Mouse (Mus musculus) midbrain, embryonic 16.5 days (tissue): ENCODE measurements at regions not wholly inside any gene's neighbourhood (a gene's known extent, or its start where the extent isn't known, plus 50 kb on each side); places are given as distances from the start of the nearest gene placed in this dataset.

Experiments used
- ATAC-seq: fragments of 200-750 bp; cut with Nextera tagmentation; 2 replicates; pipeline ENCODE4 v1.8.0; 2017; ENCODE audit warnings: moderate TSS enrichment
- H3K27ac ChIP-seq: fragments of 300-500 bp; sonication (generic); 2 replicates; pipeline ENCODE4 v1.5.1; 2014; ENCODE audit warnings: mild to moderate bottlenecking, low read length, mixed read lengths
- H3K27me3 ChIP-seq: fragments of 300-500 bp; sonication (generic); 2 replicates; pipeline ENCODE4 v1.6.1; 2014; ENCODE audit warnings: low read depth, low read length, mixed read lengths; ENCODE audit not compliant: control insufficient read depth, insufficient read depth
- H3K36me3 ChIP-seq: fragments of 300-500 bp; sonication (generic); 2 replicates; pipeline ENCODE4 v1.6.1; 2014; ENCODE audit warnings: mild to moderate bottlenecking, low read length, moderate library complexity, mixed read lengths; ENCODE audit not compliant: control insufficient read depth, insufficient read depth
- H3K4me1 ChIP-seq: fragments of 300-500 bp; sonication (generic); 2 replicates; pipeline ENCODE4 v1.6.1; 2014; ENCODE audit warnings: mild to moderate bottlenecking, low read length, mixed read lengths; ENCODE audit not compliant: control insufficient read depth, insufficient read depth
- H3K4me2 ChIP-seq: fragments of 300-500 bp; sonication (generic); 2 replicates; pipeline ENCODE4 v1.6.1; 2014; ENCODE audit warnings: mild to moderate bottlenecking, low read length, mixed read lengths
- H3K4me3 ChIP-seq: fragments of 300-500 bp; sonication (generic); 2 replicates; pipeline ENCODE4 v1.5.1; 2014; ENCODE audit warnings: low read depth, mild to moderate bottlenecking, low read length, moderate library complexity, mixed read lengths
- H3K9ac ChIP-seq: fragments of 300-500 bp; sonication (generic); 2 replicates; pipeline ENCODE4 v1.6.1; 2014; ENCODE audit warnings: low read depth, low read length, mixed read lengths
- H3K9me3 ChIP-seq: fragments of 300-500 bp; sonication (generic); replicated peaks from 2 replicates; pipeline ENCODE4 v1.6.1; 2014; ENCODE audit warnings: mild to moderate bottlenecking, low read length, mixed read lengths; ENCODE audit not compliant: control insufficient read depth, poor library complexity, severe bottlenecking
- WGBS: fragments of 180-500 bp; shearing (Covaris S2); extraction: QIAGEN DNeasy Blood & Tissue Kit; methylation state at CpG from one replicate; pipeline ENCODE4 v1.1.7; 2014; 5-methylcytosine and 5-hydroxymethylcytosine counted together

DNA sequence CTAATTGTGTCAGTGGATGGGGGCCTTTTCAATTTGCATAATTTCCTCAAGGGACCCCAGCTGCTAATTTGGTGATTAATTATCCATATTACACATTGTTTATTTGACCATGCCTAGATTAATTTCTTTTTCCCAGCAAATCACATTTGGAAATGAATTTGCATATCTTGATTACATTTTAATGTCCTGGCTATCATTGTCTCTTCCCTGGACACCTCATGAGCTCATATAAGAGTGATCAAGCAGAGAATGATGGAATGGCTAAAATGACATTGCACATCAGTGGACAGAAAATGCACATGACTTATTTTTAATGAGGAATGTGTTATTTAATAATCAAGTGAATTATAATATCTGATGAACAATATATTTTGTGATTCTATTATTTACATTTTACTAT is 392.1 kb downstream of the Btg1 start:
- ATAC-seq = no peak
- Histone ChIP-seq H3K4me3 (no peak overlapping the region), H3K4me2 (no peak overlapping the region)

DNA sequence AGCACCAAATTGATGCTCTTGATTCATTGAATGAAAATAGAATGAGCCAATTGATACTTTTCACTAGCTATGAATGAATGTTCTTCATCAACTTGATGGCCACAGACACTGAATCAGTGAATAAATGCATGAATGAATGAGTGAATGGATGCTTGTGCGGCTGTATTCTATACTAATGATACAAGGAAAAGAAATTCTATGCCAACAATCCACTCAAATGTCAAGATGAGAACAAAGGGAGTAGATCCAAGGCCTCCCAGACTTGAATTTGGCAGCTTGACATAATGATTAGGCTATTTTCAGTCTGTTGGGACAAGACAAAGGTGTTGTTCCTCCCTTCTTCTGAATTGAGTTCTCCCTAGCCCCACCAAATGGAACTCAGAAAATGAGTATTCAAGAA is 393.1 kb downstream of the Btg1 start:
- ATAC-seq = no peak
- Histone ChIP-seq H3K27ac (no peak overlapping the region), H3K4me2 (no peak overlapping the region), H3K27me3 (no peaks in the 10 kb centered on the region), H3K4me1 (no peaks in the 10 kb centered on the region), H3K9me3 (no peaks in the 10 kb centered on the region), H3K4me3 (no peak overlapping the region), H3K9ac (no peak overlapping the region), H3K36me3 (no peaks in the 10 kb centered on the region)
- 45% methylated on average over 1 of the region's 1 CpGs for WGBS

More for the DNA sequence above, 392.1 kb downstream of the Btg1 start:
- no peaks in the 10 kb centered on the region for H3K9me3 ChIP-seq
- no peak overlapping the region for H3K9ac ChIP-seq
- no peaks in the 10 kb centered on the region for H3K36me3 ChIP-seq
- H3K4me1 ChIP-seq = no peaks in the 10 kb centered on the region
- H3K27me3 ChIP-seq = no peaks in the 10 kb centered on the region
- no peak overlapping the region for H3K27ac ChIP-seq

DNA sequence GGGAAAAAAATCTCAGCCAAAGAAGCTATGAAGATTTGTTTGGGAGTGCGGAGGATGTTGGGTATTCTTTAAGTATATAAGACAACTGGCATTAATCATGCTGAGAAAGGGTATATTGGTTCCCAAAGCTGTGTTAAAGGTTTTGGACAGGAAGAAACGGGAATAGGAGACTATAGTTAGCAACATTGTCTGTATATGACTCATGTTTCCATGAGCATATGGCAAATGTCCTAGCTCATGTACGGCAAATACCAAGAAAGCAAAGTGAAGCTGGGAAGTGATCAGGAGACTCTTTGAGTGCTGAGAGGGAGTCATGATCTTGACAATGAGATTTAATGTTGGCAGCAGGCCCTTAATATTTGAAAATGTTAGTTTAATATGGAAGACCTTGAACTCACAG is 401.8 kb downstream of the Btg1 start:
- Histone ChIP-seq H3K4me2 (no peak overlapping the region), H3K27me3 (no peaks in the 10 kb centered on the region), H3K4me1 (no peaks in the 10 kb centered on the region), H3K4me3 (no peak overlapping the region), H3K9ac (no peak overlapping the region), H3K27ac (no peak overlapping the region), H3K36me3 (no peaks in the 10 kb centered on the region), H3K9me3 (no peaks in the 10 kb centered on the region)
- 85% methylated on average over 3 of the region's 3 CpGs for WGBS
- ATAC-seq = no peak

DNA sequence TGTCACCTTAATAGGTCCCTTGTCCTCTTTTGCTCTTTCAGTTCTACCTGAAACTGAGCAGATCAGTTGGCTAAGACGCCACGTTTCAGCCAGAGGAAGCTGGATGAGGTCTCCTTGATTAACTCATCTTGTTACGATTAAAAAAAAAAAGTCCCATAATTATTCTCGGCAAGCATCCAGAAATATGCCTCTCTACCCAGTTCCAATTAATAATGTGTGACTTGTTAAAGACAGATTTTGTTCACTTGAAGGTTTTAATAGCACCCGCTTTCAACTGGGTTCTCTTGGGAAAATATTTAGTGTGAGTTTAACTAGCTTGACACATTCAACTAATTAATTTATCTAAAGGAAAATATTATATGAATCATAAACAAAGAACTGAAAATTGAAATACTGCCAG is 412.0 kb downstream of the Btg1 start:
- H3K4me1 ChIP-seq = no peaks in the 10 kb centered on the region
- H3K9me3 ChIP-seq = no peaks in the 10 kb centered on the region
- H3K27me3 ChIP-seq = no peaks in the 10 kb centered on the region
- 86% methylated on average over 5 of the region's 5 CpGs for WGBS
- no peak overlapping the region for H3K4me3 ChIP-seq
- no peak overlapping the region for H3K27ac ChIP-seq
- no peak overlapping the region for H3K4me2 ChIP-seq
- no peak for ATAC-seq
- H3K9ac ChIP-seq = no peak overlapping the region
- no peaks in the 10 kb centered on the region for H3K36me3 ChIP-seq

DNA sequence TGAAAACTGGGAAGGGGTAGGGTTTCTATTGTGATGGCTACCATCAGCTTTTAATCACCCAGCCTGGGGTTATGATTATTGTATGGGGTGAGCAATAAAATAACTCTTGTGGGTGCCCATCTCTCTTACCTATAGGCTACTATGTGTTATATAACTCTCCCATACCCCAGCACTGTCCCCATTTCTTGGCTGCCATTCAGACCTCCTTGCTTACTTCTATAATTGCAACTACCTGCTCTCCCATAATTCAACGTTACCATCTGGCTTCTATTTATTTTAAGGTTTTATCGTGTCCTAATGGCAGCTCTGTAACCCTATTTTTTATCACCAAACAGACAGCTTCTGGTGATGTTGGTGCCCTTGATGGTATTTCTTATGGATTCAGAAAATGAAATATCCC is 414.2 kb downstream of the Btg1 start:
- over 99% methylated on average over 2 of the region's 2 CpGs for WGBS
- Histone ChIP-seq H3K36me3 (no peaks in the 10 kb centered on the region), H3K4me1 (0 out of 2 replicates have a peak, but pooled peaks cover 3% of the 10 kb centered on the region), H3K27me3 (no peaks in the 10 kb centered on the region), H3K27ac (no peak overlapping the region), H3K9ac (no peak overlapping the region), H3K4me3 (no peak overlapping the region), H3K9me3 (no peaks in the 10 kb centered on the region), H3K4me2 (no peak overlapping the region)
- no peak for ATAC-seq

DNA sequence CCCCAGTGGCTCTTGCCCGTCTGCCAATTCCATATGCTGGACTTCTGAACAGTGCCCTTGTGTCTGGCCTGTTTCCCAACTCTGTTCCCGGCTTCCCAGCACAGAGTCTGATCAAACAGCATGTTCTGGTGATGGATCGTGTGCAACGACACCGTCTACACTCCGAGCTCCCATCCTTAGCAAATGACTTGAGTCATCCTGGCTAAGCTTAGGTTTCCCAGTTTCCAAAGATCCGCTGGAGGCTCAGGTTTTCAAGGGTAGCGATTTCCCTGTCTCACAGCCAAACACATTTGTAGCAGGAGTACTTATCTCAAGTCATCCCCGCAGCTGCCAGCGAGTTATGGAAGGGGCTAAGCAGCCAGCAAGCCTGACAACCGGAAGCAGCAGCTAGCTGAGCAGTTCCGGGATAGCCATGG is 418.6 kb downstream of the Btg1 start:
- peak; percentile 17; the same call in 1 of the 2 replicates for ATAC-seq
- Histone ChIP-seq H3K4me1 (0 out of 2 replicates have a peak, but pooled peaks cover 3% of the 10 kb centered on the region), H3K36me3 (no peaks in the 10 kb centered on the region), H3K9me3 (no peaks in the 10 kb centered on the region), H3K4me3 (no peak overlapping the region), H3K27me3 (no peaks in the 10 kb centered on the region), H3K9ac (no peak overlapping the region), H3K27ac (no peak overlapping the region), H3K4me2 (no peak overlapping the region)
- 76% methylated on average over 12 of the region's 12 CpGs for WGBS

DNA sequence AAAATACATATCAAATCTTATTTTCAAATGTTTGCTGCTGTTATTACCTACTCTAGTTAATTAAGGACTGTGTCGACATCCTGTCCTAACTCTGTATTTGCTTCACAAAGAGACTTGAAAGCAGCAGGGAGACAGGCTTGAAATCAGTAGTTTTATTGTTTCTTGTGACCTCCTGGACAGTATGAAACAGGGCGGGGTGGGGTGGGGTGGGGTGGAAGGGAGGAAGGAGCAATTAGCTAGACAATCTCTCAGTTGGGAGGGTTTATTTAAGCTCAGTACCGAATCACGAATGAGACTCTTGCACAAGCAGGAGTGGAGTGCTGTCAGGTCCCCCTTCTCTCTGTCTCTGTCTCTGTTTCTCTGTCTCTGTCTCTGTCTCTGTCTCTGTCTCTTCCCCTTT is 421.2 kb downstream of the Btg1 start:
- Histone ChIP-seq H3K9ac (no peak overlapping the region), H3K4me3 (no peak overlapping the region), H3K27ac (no peak overlapping the region), H3K4me2 (no peak overlapping the region), H3K9me3 (no peaks in the 10 kb centered on the region), H3K36me3 (no peaks in the 10 kb centered on the region), H3K27me3 (no peaks in the 10 kb centered on the region), H3K4me1 (0 out of 2 replicates have a peak, but pooled peaks cover 3% of the 10 kb centered on the region)
- ATAC-seq = no peak
- WGBS = 47% methylated on average over 4 of the region's 4 CpGs

DNA sequence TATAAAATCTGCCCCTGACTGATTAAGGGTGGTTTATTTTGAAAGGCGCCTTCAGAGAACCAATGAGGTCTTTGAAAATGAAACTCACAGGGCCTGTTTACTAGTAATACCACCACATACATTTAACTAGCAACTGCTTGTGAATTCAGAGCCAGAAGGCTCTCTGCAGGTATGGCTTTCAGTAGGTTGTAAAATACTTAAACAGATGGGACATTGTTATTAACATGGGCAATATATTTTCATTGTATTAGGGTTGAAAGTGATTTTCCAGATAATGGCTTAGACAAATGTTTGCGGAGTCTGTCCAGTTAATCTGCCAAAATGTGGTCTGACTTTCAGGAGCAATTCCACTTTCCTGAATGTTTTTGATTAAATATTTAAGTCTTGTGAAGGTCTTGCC is 430.8 kb downstream of the Btg1 start:
- WGBS = 92% methylated on average over 2 of the region's 2 CpGs
- H3K9me3 ChIP-seq = no peaks in the 10 kb centered on the region

DNA sequence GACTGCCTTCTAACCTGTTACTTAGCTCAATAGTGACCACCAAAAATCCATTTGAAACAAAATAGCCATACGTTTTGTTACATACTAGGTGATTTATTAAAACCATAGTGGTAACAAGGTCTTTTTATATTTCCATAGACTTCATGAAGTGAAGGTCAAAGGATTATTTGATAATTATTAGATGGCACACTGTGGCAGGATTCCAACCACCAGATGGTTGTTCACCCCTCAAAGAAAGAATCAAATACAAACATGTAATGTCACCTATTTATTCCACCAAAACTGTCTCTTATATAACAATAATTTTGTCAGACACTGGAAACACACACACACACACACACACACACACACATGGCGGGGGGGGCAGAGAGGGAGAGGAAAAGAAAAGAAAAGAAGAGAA is 431.2 kb downstream of the Btg1 start:
- H3K4me2 ChIP-seq = no peak overlapping the region
- WGBS = 66% methylated on average over 2 of the region's 2 CpGs
- H3K4me1 ChIP-seq = no peaks in the 10 kb centered on the region
- no peaks in the 10 kb centered on the region for H3K36me3 ChIP-seq
- no peaks in the 10 kb centered on the region for H3K9me3 ChIP-seq
- no peak overlapping the region for H3K9ac ChIP-seq
- ATAC-seq = no peak
- H3K27ac ChIP-seq = no peak overlapping the region
- no peaks in the 10 kb centered on the region for H3K27me3 ChIP-seq
- no peak overlapping the region for H3K4me3 ChIP-seq

More for the DNA sequence above, 430.8 kb downstream of the Btg1 start:
- Histone ChIP-seq H3K4me1 (no peaks in the 10 kb centered on the region), H3K36me3 (no peaks in the 10 kb centered on the region), H3K9ac (no peak overlapping the region), H3K27me3 (no peaks in the 10 kb centered on the region), H3K4me3 (no peak overlapping the region), H3K27ac (no peak overlapping the region), H3K4me2 (no peak overlapping the region)
- ATAC-seq = no peak

DNA sequence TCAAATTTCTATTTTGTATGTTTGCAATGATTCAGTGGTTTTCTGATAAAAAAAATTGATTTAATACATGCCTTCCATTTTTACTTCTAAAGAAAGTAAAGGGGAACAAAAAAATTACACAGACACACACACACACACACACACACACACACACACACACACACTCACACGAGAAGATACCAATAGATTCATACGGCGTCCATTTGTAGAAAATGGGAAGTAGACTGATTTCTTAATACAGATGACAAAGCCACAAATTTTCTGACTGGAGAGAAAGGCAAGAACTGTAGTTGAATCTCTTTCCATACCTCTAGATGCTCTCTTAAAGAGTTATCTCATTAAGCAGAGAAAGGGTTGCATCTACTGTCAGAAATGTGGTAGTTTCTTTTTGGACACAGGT is 424.9 kb upstream of the Dcn start:
- Histone ChIP-seq H3K9ac (no peak overlapping the region), H3K27me3 (no peaks in the 10 kb centered on the region), H3K4me1 (no peaks in the 10 kb centered on the region), H3K4me2 (no peak overlapping the region), H3K4me3 (no peak overlapping the region), H3K9me3 (no peaks in the 10 kb centered on the region), H3K36me3 (no peaks in the 10 kb centered on the region), H3K27ac (no peak overlapping the region)
- 90% methylated on average over 3 of the region's 3 CpGs for WGBS
- ATAC-seq = no peak
